Mouse (Mus musculus) kidney, embryonic 15.5 days (tissue): ENCODE measurements around the gene Rnf32. TPM values are rescaled to one million over a fixed set of nuclear protein-coding genes. Genes with fewer than 3 reads are reported as not detected.

ENCODE experiments used
- ATAC-seq: fragments of 200-750 bp; cut with Nextera tagmentation; replicated peaks from 2 replicates; pipeline ENCODE4 v1.8.0; 2017; ENCODE audit warnings: moderate TSS enrichment; ENCODE audit not compliant: low FRiP score
- H3K27ac ChIP-seq: fragments of 300-500 bp; sonication (generic); 2 replicates; pipeline ENCODE4 v1.5.1; 2015; ENCODE audit warnings: mild to moderate bottlenecking, inconsistent platforms
- H3K27me3 ChIP-seq: fragments of 300-500 bp; sonication (generic); 2 replicates; pipeline ENCODE4 v1.6.1; 2015; ENCODE audit warnings: inconsistent platforms
- H3K36me3 ChIP-seq: fragments of 300-500 bp; sonication (generic); 2 replicates; pipeline ENCODE4 v1.6.1; 2015; ENCODE audit warnings: inconsistent platforms
- H3K4me1 ChIP-seq: fragments of 300-500 bp; sonication (generic); 2 replicates; pipeline ENCODE4 v1.6.1; 2015; ENCODE audit warnings: inconsistent platforms
- H3K4me2 ChIP-seq: fragments of 300-500 bp; sonication (generic); 2 replicates; pipeline ENCODE4 v1.6.1; 2015; ENCODE audit warnings: moderate library complexity, mild to moderate bottlenecking, inconsistent platforms
- H3K4me3 ChIP-seq: fragments of 300-500 bp; sonication (generic); replicated peaks from 2 replicates; pipeline ENCODE4 v1.5.1; 2015; ENCODE audit warnings: mild to moderate bottlenecking, inconsistent platforms
- H3K9ac ChIP-seq: fragments of 300-500 bp; sonication (generic); 2 replicates; pipeline ENCODE4 v1.6.1; 2015; ENCODE audit warnings: mild to moderate bottlenecking, inconsistent platforms
- H3K9me3 ChIP-seq: fragments of 300-500 bp; sonication (generic); replicated peaks from 2 replicates; pipeline ENCODE4 v1.6.1; 2016; ENCODE audit warnings: inconsistent platforms
- WGBS: fragments of 180-500 bp; shearing (Covaris S2); methylation state at CpG from one replicate; pipeline ENCODE4 v1.1.7; 2015; ENCODE audit warnings: mixed read lengths; 5-methylcytosine and 5-hydroxymethylcytosine counted together
- polyA plus RNA-seq: library from polyadenylated mRNA; unstranded; fragments of >200 nt; fragmentation: Nextera tagmentation; extraction: Ambion mirVana; gene quantifications from 2 replicates; pipeline ENCODE4 v1.2.1, GENCODE M21; 2015

Rnf32 gene
- polyA plus RNA-seq, 1 experiment from 2014 or later: 1.8 TPM

- Histone ChIP-seq H3K9ac (no peak overlapping the region), H3K4me3 (no peak overlapping the region), H3K4me1 (no peaks in the 10 kb centered on the region), H3K36me3 (no peaks in the 10 kb centered on the region), H3K9me3 (no peaks in the 10 kb centered on the region), H3K4me2 (no peak overlapping the region), H3K27ac (no peak overlapping the region), H3K27me3 (no peaks in the 10 kb centered on the region)
- ATAC-seq: no peak
- WGBS: 75% methylated on average over 5 of the region's 5 CpGs
These were observed 9.9 kb downstream of the Rnf32 start for GRCm38 (mm10) chr5:29205690-29206089.

- WGBS: 30% methylated on average over 4 of the region's 4 CpGs
- no peak for ATAC-seq
- H3K36me3 ChIP-seq: no peaks in the 10 kb centered on the region
These were observed 16.3 kb downstream of the Rnf32 start for GRCm38 (mm10) chr5:29211980-29212555.

GRCm38 (mm10) chr5:29217997-29218396 lies 22.2 kb downstream of the Rnf32 start:
- H3K4me3 ChIP-seq: no peak overlapping the region
- no peaks in the 10 kb centered on the region for H3K4me1 ChIP-seq
- H3K4me2 ChIP-seq: no peak overlapping the region
- no peaks in the 10 kb centered on the region for H3K36me3 ChIP-seq
- no peak for ATAC-seq
- H3K9me3 ChIP-seq: no peaks in the 10 kb centered on the region
- H3K9ac ChIP-seq: no peak overlapping the region
- H3K27me3 ChIP-seq: no peaks in the 10 kb centered on the region
- 93% methylated on average over 3 of the region's 3 CpGs for WGBS
- no peak overlapping the region for H3K27ac ChIP-seq

More at GRCm38 (mm10) chr5:29211980-29212555, 16.3 kb downstream of the Rnf32 start:
- H3K9ac ChIP-seq: no peak overlapping the region
- H3K27me3 ChIP-seq: no peaks in the 10 kb centered on the region
- no peaks in the 10 kb centered on the region for H3K9me3 ChIP-seq
- no peaks in the 10 kb centered on the region for H3K4me1 ChIP-seq
- no peak overlapping the region for H3K4me3 ChIP-seq
- H3K4me2 ChIP-seq: no peak overlapping the region
- no peak overlapping the region for H3K27ac ChIP-seq

- H3K27ac ChIP-seq: no peak overlapping the region
- 91% methylated on average over 7 of the region's 7 CpGs for WGBS
- no peak overlapping the region for H3K9ac ChIP-seq
- H3K4me2 ChIP-seq: no peak overlapping the region
- no peaks in the 10 kb centered on the region for H3K9me3 ChIP-seq
- ATAC-seq: no peak
- no peaks in the 10 kb centered on the region for H3K36me3 ChIP-seq
- H3K4me3 ChIP-seq: no peak overlapping the region
- H3K4me1 ChIP-seq: no peaks in the 10 kb centered on the region
- H3K27me3 ChIP-seq: no peaks in the 10 kb centered on the region
These were observed 28.3 kb downstream of the Rnf32 start for GRCm38 (mm10) chr5:29224089-29224488.

GRCm38 (mm10) chr5:29230481-29230880 lies 34.7 kb downstream of the Rnf32 start:
- H3K9me3 ChIP-seq: no peaks in the 10 kb centered on the region
- no peaks in the 10 kb centered on the region for H3K4me1 ChIP-seq
- no peak overlapping the region for H3K4me2 ChIP-seq
- H3K9ac ChIP-seq: no peak overlapping the region
- H3K27ac ChIP-seq: no peak overlapping the region
- H3K4me3 ChIP-seq: no peak overlapping the region
- 86% methylated on average over 2 of the region's 2 CpGs for WGBS
- H3K27me3 ChIP-seq: no peaks in the 10 kb centered on the region
- no peaks in the 10 kb centered on the region for H3K36me3 ChIP-seq
- no peak for ATAC-seq

- H3K36me3 ChIP-seq: no peaks in the 10 kb centered on the region
- no peaks in the 10 kb centered on the region for H3K4me1 ChIP-seq
- H3K27me3 ChIP-seq: no peaks in the 10 kb centered on the region
- H3K9ac ChIP-seq: no peak overlapping the region
- no peaks in the 10 kb centered on the region for H3K9me3 ChIP-seq
- H3K4me2 ChIP-seq: no peak overlapping the region
- H3K4me3 ChIP-seq: no peak overlapping the region
- H3K27ac ChIP-seq: no peak overlapping the region
- no peak for ATAC-seq
These were observed 42.6 kb downstream of the Rnf32 start for GRCm38 (mm10) chr5:29238379-29238778.

- H3K4me1 ChIP-seq: no peaks in the 10 kb centered on the region
- H3K4me3 ChIP-seq: no peak overlapping the region
- H3K36me3 ChIP-seq: no peaks in the 10 kb centered on the region
- no peak overlapping the region for H3K27ac ChIP-seq
- no peak overlapping the region for H3K9ac ChIP-seq
- no CpG with 5 or more reads among the region's 1 CpGs for WGBS
- no peaks in the 10 kb centered on the region for H3K9me3 ChIP-seq
- ATAC-seq: no peak
- H3K4me2 ChIP-seq: no peak overlapping the region
- H3K27me3 ChIP-seq: no peaks in the 10 kb centered on the region
These were observed 49.0 kb downstream of the Rnf32 start for GRCm38 (mm10) chr5:29244769-29245168.

- Histone ChIP-seq H3K4me1 (no peaks in the 10 kb centered on the region), H3K9ac (no peak overlapping the region), H3K27me3 (no peaks in the 10 kb centered on the region), H3K4me3 (no peak overlapping the region), H3K9me3 (no peaks in the 10 kb centered on the region), H3K4me2 (no peak overlapping the region), H3K27ac (no peak overlapping the region), H3K36me3 (no peaks in the 10 kb centered on the region)
- 60% methylated on average over 8 of the region's 8 CpGs for WGBS
- no peak for ATAC-seq
These were observed 55.2 kb downstream of the Rnf32 start for GRCm38 (mm10) chr5:29250795-29251495.

GRCm38 (mm10) chr5:29251496-29251873 lies 55.7 kb downstream of the Rnf32 start:
- Histone ChIP-seq H3K9ac (no peak overlapping the region), H3K27ac (no peak overlapping the region), H3K36me3 (no peaks in the 10 kb centered on the region), H3K4me1 (no peaks in the 10 kb centered on the region), H3K4me2 (no peak overlapping the region), H3K27me3 (no peaks in the 10 kb centered on the region), H3K9me3 (no peaks in the 10 kb centered on the region), H3K4me3 (no peak overlapping the region)
- ATAC-seq: no peak
- WGBS: 84% methylated on average over 1 of the region's 1 CpGs

GRCm38 (mm10) chr5:29253876-29254275 lies 58.1 kb downstream of the Rnf32 start:
- H3K4me2 ChIP-seq: no peak overlapping the region
- no peaks in the 10 kb centered on the region for H3K4me1 ChIP-seq
- H3K27me3 ChIP-seq: no peaks in the 10 kb centered on the region
- no peak overlapping the region for H3K9ac ChIP-seq
- no peak overlapping the region for H3K4me3 ChIP-seq
- no peak for ATAC-seq
- H3K9me3 ChIP-seq: no peaks in the 10 kb centered on the region
- no peak overlapping the region for H3K27ac ChIP-seq
- WGBS: 60% methylated on average over 2 of the region's 2 CpGs
- no peaks in the 10 kb centered on the region for H3K36me3 ChIP-seq

GRCm38 (mm10) chr5:29270879-29271278 lies 75.1 kb downstream of the Rnf32 start:
- Histone ChIP-seq H3K9ac (no peak overlapping the region), H3K9me3 (no peaks in the 10 kb centered on the region), H3K4me2 (no peak overlapping the region), H3K36me3 (no peaks in the 10 kb centered on the region), H3K27ac (no peak overlapping the region), H3K4me1 (no peaks in the 10 kb centered on the region), H3K27me3 (no peaks in the 10 kb centered on the region), H3K4me3 (no peak overlapping the region)
- ATAC-seq: no peak
- WGBS: 51% methylated on average over 4 of the region's 4 CpGs

- no peak for ATAC-seq
- H3K27ac ChIP-seq: no peak overlapping the region
- no peaks in the 10 kb centered on the region for H3K9me3 ChIP-seq
- WGBS: 67% methylated on average over 2 of the region's 2 CpGs
- H3K36me3 ChIP-seq: no peaks in the 10 kb centered on the region
- H3K27me3 ChIP-seq: no peaks in the 10 kb centered on the region
- no peak overlapping the region for H3K4me3 ChIP-seq
- H3K4me1 ChIP-seq: no peaks in the 10 kb centered on the region
- H3K9ac ChIP-seq: no peak overlapping the region
- H3K4me2 ChIP-seq: no peak overlapping the region
These were observed 77.6 kb downstream of the Rnf32 start for GRCm38 (mm10) chr5:29273426-29273825.

GRCm38 (mm10) chr5:29274746-29275145 lies 79.0 kb downstream of the Rnf32 start:
- H3K27me3 ChIP-seq: no peaks in the 10 kb centered on the region
- no peak overlapping the region for H3K4me2 ChIP-seq
- H3K4me1 ChIP-seq: no peaks in the 10 kb centered on the region
- no peak overlapping the region for H3K27ac ChIP-seq
- H3K4me3 ChIP-seq: no peak overlapping the region
- no peaks in the 10 kb centered on the region for H3K9me3 ChIP-seq
- no peaks in the 10 kb centered on the region for H3K36me3 ChIP-seq
- no peak overlapping the region for H3K9ac ChIP-seq
- ATAC-seq: no peak
